Mouse (Mus musculus): ENCODE measurements at regions not wholly inside any gene's neighbourhood (a gene's known extent, or its start where the extent isn't known, plus 50 kb on each side); places are given as distances from the start of the nearest gene placed in this dataset.

- no peak for TF ChIP-seq CTCF (IDR thresholded peaks at IDR 0.05; ENCODE audit: borderline replicate concordance, extremely low read depth, insufficient read depth, insufficient read length)
- no peak for TF ChIP-seq POLR2A (IDR thresholded peaks at IDR 0.05; ENCODE audit: borderline replicate concordance, extremely low read depth, insufficient read depth, insufficient read length, poor library complexity, severe bottlenecking)
Observed at GRCm38 (mm10) chr16:53480664-53481063, 1026.8 kb upstream of the Alcam start.
